Mouse (Mus musculus) leukemia stem cell, adult 10-12 weeks (primary cell): ENCODE measurements around the gene Abcg4. TPM values are rescaled to one million over a fixed set of nuclear protein-coding genes. Genes with fewer than 3 reads are reported as not detected.

ENCODE experiments used
- polyA plus RNA-seq: library from polyadenylated mRNA; stranded (reverse); fragments of >175 nt; gene quantifications from 2 replicates; pipeline ENCODE4 v1.2.3, GENCODE M21; 2012; ENCODE audit warnings: low replicate concordance

The Abcg4 gene
- polyA plus RNA-seq, result 73.8 and 199 TPM in 2 replicates

DNA sequence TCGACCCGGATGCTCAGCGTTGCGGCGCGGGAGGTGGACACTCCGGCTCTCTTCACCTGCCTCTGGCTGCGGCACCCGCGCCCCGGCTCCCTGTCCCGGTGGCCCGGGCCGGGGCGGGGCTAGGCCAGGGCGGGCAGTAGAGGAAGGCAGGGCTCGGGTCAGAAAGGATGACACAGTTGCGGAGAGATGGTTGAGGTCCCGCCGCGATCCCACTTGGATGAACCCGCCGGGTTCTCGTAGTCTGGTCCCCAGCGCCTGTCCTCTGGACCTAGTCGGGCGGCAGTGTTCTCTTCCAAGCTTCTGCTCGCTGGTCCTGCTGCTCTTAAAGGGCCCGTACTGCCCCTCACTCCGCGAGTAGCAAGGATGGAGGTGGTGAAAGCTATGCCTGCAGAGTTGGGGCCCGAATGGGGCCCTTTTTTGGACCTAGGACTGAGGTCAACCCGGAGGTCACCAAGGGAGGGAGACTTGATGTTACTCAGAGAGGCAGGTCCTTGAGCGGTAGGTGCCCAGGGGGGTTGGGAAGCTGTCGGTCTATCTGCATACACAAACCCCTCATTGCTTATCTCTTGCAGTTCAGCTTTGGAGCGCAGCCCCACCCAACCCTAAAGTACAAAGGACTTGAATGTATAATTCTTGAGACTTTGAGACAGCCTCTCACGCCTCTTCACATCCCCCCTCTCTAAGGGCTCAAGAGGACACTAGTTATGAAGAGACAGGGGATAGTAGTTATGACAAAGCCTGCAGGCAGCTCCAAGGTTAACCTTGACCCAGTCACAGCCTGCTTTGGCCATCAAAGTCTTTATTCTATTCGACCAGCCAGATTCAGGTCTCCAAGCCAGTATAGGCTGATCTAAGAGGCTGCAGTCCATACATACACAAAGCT is at the start of gene Abcg4:
Gene Abcg4, minus strand, starts transcription at position 540 of the 883 bp plus-strand sequence.

GRCm38 (mm10) chr9:44334396-44335330 is 46.2 kb upstream of the Abcg4 start, which contains the start of gene H2afx:
H2afx (plus strand) TSS chr9:44334694.

DNA sequence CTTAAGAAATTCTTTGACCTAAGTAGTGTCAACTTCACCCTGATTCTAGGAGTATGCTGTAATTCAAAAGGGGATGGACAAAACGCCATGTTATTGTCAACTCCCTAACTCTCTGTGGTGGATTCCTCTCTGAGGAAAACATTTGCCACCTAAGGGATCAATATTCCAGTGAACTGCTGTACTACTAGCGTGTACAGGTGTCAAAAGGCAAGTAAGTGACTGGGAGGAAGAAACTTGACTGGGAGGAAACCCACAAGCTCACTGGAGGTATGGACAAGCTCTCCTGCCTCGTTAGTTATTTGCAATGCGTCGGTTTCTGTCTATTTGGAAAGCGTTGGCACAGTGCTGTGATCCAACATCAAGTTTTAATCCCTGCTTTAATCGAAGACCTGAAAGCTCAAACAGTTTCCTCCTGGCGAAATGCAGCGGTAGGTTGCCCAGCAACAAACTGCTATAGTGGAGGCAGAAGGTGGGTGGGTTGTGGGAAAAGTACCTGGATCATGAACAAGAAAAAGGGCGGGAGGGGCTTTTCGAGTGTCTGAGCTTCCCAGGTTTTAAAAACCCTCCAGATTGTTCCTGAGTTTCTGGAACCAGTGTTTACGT is 37.5 kb upstream of the Abcg4 start, which contains the start of gene Dpagt1:
Gene Dpagt1, plus strand, starts transcription at position 252 of the 603 bp plus-strand sequence.

DNA sequence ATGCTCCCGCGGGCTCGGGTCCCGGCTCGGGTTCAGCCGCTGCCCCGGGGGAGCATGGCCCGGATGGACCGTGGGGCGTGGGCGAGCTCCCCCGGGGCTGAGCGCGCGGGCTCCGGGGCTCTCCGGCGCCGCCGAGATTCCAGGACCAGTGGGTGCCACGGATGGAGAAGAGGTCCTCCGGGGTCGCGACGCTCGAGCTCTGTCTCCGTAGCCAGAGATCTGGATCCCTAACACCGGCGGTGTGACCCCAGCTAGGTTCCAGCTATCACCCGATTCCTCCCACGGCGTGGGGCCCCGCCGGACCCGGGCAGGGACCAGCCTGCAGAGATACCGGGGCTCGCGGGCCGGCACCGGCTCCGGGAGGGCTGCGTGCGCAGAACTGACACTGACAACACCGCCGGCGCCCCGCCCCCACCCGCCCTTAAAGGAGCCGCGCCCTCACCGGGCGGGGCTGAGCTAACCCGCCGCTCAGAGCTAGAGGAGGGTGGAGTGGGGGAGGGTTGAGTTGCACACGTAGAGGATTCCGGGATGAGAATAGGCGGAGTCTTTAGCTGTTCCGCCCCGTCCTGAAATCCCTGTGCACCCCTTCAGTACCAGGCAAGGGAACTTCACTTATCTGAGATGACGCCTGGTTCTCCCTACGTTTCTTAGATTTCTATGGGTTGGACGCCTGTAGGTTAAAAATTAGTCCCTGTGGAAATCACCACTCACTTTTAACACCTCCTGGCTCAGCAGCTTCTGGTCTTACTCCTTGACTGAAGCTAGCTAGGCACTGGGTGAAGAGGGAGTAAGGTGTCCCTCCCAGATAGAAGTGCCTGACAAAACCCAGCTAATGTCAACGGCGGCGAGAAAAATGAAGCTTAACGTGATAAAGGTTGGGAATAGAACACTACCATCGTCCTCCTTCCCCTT is 31.7 kb upstream of the Abcg4 start, which contains the start of gene C2cd2l:
Gene C2cd2l, minus strand, starts transcription at position 399 of the 912 bp plus-strand sequence.

GRCm38 (mm10) chr9:44305466-44306079 is 17.2 kb upstream of the Abcg4 start, which contains the start of gene Hinfp:
Hinfp (minus strand) TSS chr9:44305671.

GRCm38 (mm10) chr9:44268432-44268831 is 20.0 kb downstream of the Abcg4 start, which contains the start of gene Nlrx1:
Nlrx1 (minus strand) TSS chr9:44268599.

GRCm38 (mm10) chr9:44251314-44251713 is 37.1 kb downstream of the Abcg4 start, which contains the start of gene Pdzd3:
Pdzd3 (minus strand) TSS chr9:44251471.

GRCm38 (mm10) chr9:44240399-44240798 is 48.0 kb downstream of the Abcg4 start, which contains the start of gene Ccdc153:
Ccdc153 (plus strand) TSS chr9:44240676.

DNA sequence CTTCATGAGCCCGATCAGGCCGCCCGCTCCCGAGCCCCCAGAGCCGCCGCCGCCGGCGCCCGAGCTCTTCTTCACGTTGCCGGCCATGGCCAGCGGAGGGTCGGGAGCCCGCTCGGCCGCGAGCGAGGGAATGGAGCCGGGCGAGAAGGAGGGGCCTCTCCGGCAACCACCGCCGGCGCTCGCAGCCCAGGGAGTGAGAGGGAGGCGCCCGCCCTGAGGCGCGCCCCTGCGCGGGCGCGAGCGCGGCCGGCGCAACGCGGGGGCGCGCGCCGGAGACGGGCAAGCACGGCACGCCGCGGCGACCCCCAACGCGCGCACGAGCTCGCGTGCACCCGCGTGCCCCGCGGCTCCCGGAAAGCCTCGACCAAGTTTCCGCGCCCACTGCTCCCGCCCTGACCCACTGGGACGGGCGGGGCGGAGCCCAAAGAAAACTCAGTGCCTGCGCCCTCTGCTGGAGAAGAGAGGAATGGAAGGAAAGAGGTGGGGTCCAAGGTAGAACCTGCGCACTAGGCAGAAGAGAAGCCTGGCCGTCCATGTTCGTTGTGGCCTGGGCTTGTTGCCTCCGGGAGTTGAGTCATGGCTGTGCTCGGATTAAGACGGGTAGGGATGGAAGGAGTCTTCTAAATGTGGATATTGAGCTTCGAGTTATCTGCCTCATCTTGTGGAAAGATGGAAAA is 54.5 kb downstream of the Abcg4 start, which contains the start of gene Cbl:
Gene Cbl, minus strand, starts transcription at position 248 of the 677 bp plus-strand sequence.

Other genes starting within 250 kb of the Abcg4 start
- 6.4 and 39.0 TPM in 2 replicates for gene Thy1, start 245.2 kb downstream of the Abcg4 start, polyA plus RNA-seq
- 1.1 and 4.2 TPM in 2 replicates for gene Usp2, start 221.6 kb downstream of the Abcg4 start, polyA plus RNA-seq
- gene Mfrp, start 186.9 kb downstream of the Abcg4 start, polyA plus RNA-seq, result not detected in 2 replicates
- 2.1 and 3.0 TPM in 2 replicates for gene C1qtnf5, start 181.4 kb downstream of the Abcg4 start, polyA plus RNA-seq
- gene Gm49380, start 175.1 kb downstream of the Abcg4 start, polyA plus RNA-seq, result not detected in 2 replicates
- gene Rnf26, start 175.1 kb downstream of the Abcg4 start, polyA plus RNA-seq, result 33.2 and 75.2 TPM in 2 replicates
- gene Mcam, start 154.1 kb downstream of the Abcg4 start, polyA plus RNA-seq, result 0.79 and 1.2 TPM in 2 replicates
- 11.0 and 15.0 TPM in 2 replicates for gene Cbl, start 54.6 kb downstream of the Abcg4 start, polyA plus RNA-seq
- gene Ccdc153, start 47.9 kb downstream of the Abcg4 start, polyA plus RNA-seq, result not detected in 2 replicates
- 0.33 and 0.35 TPM in 2 replicates for gene Pdzd3, start 37.1 kb downstream of the Abcg4 start, polyA plus RNA-seq
- 3.5 and 3.6 TPM in 2 replicates for gene Nlrx1, start 20.0 kb downstream of the Abcg4 start, polyA plus RNA-seq
- 7.4 and 9.9 TPM in 2 replicates for gene Hinfp, start 17.1 kb upstream of the Abcg4 start, polyA plus RNA-seq
- gene C2cd2l, start 31.7 kb upstream of the Abcg4 start, polyA plus RNA-seq, result 216 and 324 TPM in 2 replicates
- 8.4 and 13.8 TPM in 2 replicates for gene Dpagt1, start 37.4 kb upstream of the Abcg4 start, polyA plus RNA-seq
- gene H2afx, start 46.1 kb upstream of the Abcg4 start, polyA plus RNA-seq, result 825 and 1,471 TPM in 2 replicates
- 173 and 677 TPM in 2 replicates for gene Hmbs, start 55.6 kb upstream of the Abcg4 start, polyA plus RNA-seq
- gene Vps11, start 73.1 kb upstream of the Abcg4 start, polyA plus RNA-seq, result 7.8 and 11.3 TPM in 2 replicates
- 25.8 and 40.4 TPM in 2 replicates for gene Hyou1, start 90.9 kb upstream of the Abcg4 start, polyA plus RNA-seq
- 10.4 and 13.2 TPM in 2 replicates for gene Slc37a4, start 108.2 kb upstream of the Abcg4 start, polyA plus RNA-seq
- 48.9 and 50.6 TPM in 2 replicates for gene Rps25, start 118.5 kb upstream of the Abcg4 start, polyA plus RNA-seq
- 5.6 and 13.4 TPM in 2 replicates for gene Trappc4, start 119.0 kb upstream of the Abcg4 start, polyA plus RNA-seq
- gene Ccdc84, start 130.0 kb upstream of the Abcg4 start, polyA plus RNA-seq, result 10.2 and 37.1 TPM in 2 replicates
- gene Foxr1, start 152.5 kb upstream of the Abcg4 start, polyA plus RNA-seq, result 1.5 TPM in 1 of 2 replicates, not detected in the other
- gene Upk2, start 166.4 kb upstream of the Abcg4 start, polyA plus RNA-seq, result not detected in 2 replicates
- gene Bcl9l, start 194.2 kb upstream of the Abcg4 start, polyA plus RNA-seq, result 36.8 and 56.9 TPM in 2 replicates